Mouse (Mus musculus) intestine, embryonic 16.5 days (tissue): ENCODE data around the gene Slc4a7. TPM values are rescaled to one million over a fixed set of nuclear protein-coding genes. Genes with fewer than 3 reads are reported as not detected.
"Not testable (repeated sequence)": the region's sequence is repeated elsewhere in the genome, so short reads cannot be mapped to it uniquely, and the experiment has no call there.

Source experiments
- ATAC-seq: fragments of 200-750 bp; cut with Nextera tagmentation; 2 replicates; pipeline ENCODE4 v1.8.0; 2017; ENCODE audit warnings: moderate TSS enrichment, moderate library complexity
- H3K27ac ChIP-seq: fragments of 300-500 bp; sonication (generic); 2 replicates; pipeline ENCODE4 v1.5.1; 2014; ENCODE audit warnings: mild to moderate bottlenecking, low read length
- H3K27me3 ChIP-seq: fragments of 300-500 bp; sonication (generic); replicated peaks from 2 replicates; pipeline ENCODE4 v1.6.1; 2014; ENCODE audit warnings: low read length, control low read depth, mixed read lengths; ENCODE audit not compliant: control insufficient read depth, insufficient read depth
- H3K36me3 ChIP-seq: fragments of 300-500 bp; sonication (generic); 2 replicates; pipeline ENCODE4 v1.6.1; 2014; ENCODE audit warnings: low read length, control low read depth; ENCODE audit not compliant: control insufficient read depth, insufficient read depth
- H3K4me1 ChIP-seq: fragments of 300-500 bp; sonication (generic); 2 replicates; pipeline ENCODE4 v1.6.1; 2014; ENCODE audit warnings: low read length, control low read depth, mixed read lengths; ENCODE audit not compliant: control insufficient read depth, insufficient read depth
- H3K4me2 ChIP-seq: fragments of 300-500 bp; sonication (generic); 2 replicates; pipeline ENCODE4 v1.6.1; 2014; ENCODE audit warnings: low read depth, low read length, control low read depth
- H3K4me3 ChIP-seq: fragments of 300-500 bp; sonication (generic); 2 replicates; pipeline ENCODE4 v1.5.1; 2014; ENCODE audit warnings: mild to moderate bottlenecking, low read length
- H3K9ac ChIP-seq: fragments of 300-500 bp; sonication (generic); 2 replicates; pipeline ENCODE4 v1.6.1; 2014; ENCODE audit warnings: low read depth, low read length
- H3K9me3 ChIP-seq: fragments of 300-500 bp; sonication (generic); 2 replicates; pipeline ENCODE4 v1.6.1; 2016; ENCODE audit warnings: low read length, control low read depth; ENCODE audit not compliant: control insufficient read depth
- WGBS: fragments of 180-500 bp; shearing (Covaris S2); extraction: QIAGEN DNeasy Blood & Tissue Kit; methylation state at CpG from one replicate; pipeline ENCODE4 v1.1.7; 2014; 5-methylcytosine and 5-hydroxymethylcytosine counted together
- polyA plus RNA-seq: library from polyadenylated mRNA; unstranded; fragments of >200 nt; fragmentation: Nextera tagmentation; extraction: Ambion mirVana; gene quantifications from 2 replicates; pipeline ENCODE4 v1.2.1, GENCODE M21; 2015

Gene Slc4a7
- polyA plus RNA-seq, 1 experiment from 2014 or later = 18.6 TPM

GRCm38 (mm10) chr14:14784223-14784622 lies 82.1 kb downstream of the Slc4a7 start:
- no peak overlapping the region for H3K27ac ChIP-seq
- H3K4me2 ChIP-seq = no peak overlapping the region
- H3K9ac ChIP-seq = no peak overlapping the region
- ATAC-seq = no peak
- 93% methylated on average over 1 of the region's 1 CpGs for WGBS
- H3K4me3 ChIP-seq = no peak overlapping the region
- H3K36me3 ChIP-seq = peaks cover 12% of the 10 kb centered on the region
- H3K4me1 ChIP-seq = no peaks in the 10 kb centered on the region
- H3K9me3 ChIP-seq = no peaks in the 10 kb centered on the region
- H3K27me3 ChIP-seq = no peaks in the 10 kb centered on the region

- 93% methylated on average over 1 of the region's 1 CpGs for WGBS
- no peak overlapping the region for H3K4me3 ChIP-seq
- H3K27ac ChIP-seq = no peak overlapping the region
- ATAC-seq = no peak
- H3K4me1 ChIP-seq = no peaks in the 10 kb centered on the region
- H3K36me3 ChIP-seq = peaks cover 8% of the 10 kb centered on the region
- no peaks in the 10 kb centered on the region for H3K9me3 ChIP-seq
- no peak overlapping the region for H3K9ac ChIP-seq
- H3K4me2 ChIP-seq = no peak overlapping the region
- no peaks in the 10 kb centered on the region for H3K27me3 ChIP-seq
Observed at GRCm38 (mm10) chr14:14786979-14787378, 84.9 kb downstream of the Slc4a7 start.

GRCm38 (mm10) chr14:14789840-14790470 lies 87.9 kb downstream of the Slc4a7 start:
- WGBS = 64% methylated on average over 4 of the region's 4 CpGs
- no peak overlapping the region for H3K4me2 ChIP-seq
- no peaks in the 10 kb centered on the region for H3K4me1 ChIP-seq
- H3K9me3 ChIP-seq = no peaks in the 10 kb centered on the region
- no peak overlapping the region for H3K27ac ChIP-seq
- H3K4me3 ChIP-seq = no peak overlapping the region
- peak; percentile 74; the same call in 1 of the 2 replicates for ATAC-seq
- H3K9ac ChIP-seq = no peak overlapping the region
- H3K36me3 ChIP-seq = peaks cover 7% of the 10 kb centered on the region
- no peaks in the 10 kb centered on the region for H3K27me3 ChIP-seq

- Histone ChIP-seq H3K9ac (no peak overlapping the region), H3K4me3 (no peak overlapping the region), H3K27me3 (no peaks in the 10 kb centered on the region), H3K27ac (no peak overlapping the region), H3K36me3 (no peaks in the 10 kb centered on the region), H3K9me3 (no peaks in the 10 kb centered on the region), H3K4me1 (no peaks in the 10 kb centered on the region), H3K4me2 (no peak overlapping the region)
- ATAC-seq = no peak
- WGBS = 67% methylated on average over 5 of the region's 5 CpGs
Observed at GRCm38 (mm10) chr14:14799861-14800260, 97.8 kb downstream of the Slc4a7 start.

- Histone ChIP-seq H3K27me3 (no peaks in the 10 kb centered on the region), H3K9me3 (no peaks in the 10 kb centered on the region), H3K27ac (no peak overlapping the region), H3K9ac (no peak overlapping the region), H3K4me3 (no peak overlapping the region), H3K4me1 (no peaks in the 10 kb centered on the region), H3K36me3 (no peaks in the 10 kb centered on the region), H3K4me2 (no peak overlapping the region)
- ATAC-seq = no peak
- WGBS = 87% methylated on average over 4 of the region's 4 CpGs
Observed at GRCm38 (mm10) chr14:14800332-14800731, 98.3 kb downstream of the Slc4a7 start.

GRCm38 (mm10) chr14:14800810-14801209 lies 98.7 kb downstream of the Slc4a7 start:
- no peaks in the 10 kb centered on the region for H3K4me1 ChIP-seq
- H3K4me2 ChIP-seq = no peak overlapping the region
- H3K9ac ChIP-seq = no peak overlapping the region
- H3K36me3 ChIP-seq = no peaks in the 10 kb centered on the region
- H3K4me3 ChIP-seq = no peak overlapping the region
- H3K27ac ChIP-seq = no peak overlapping the region
- no peaks in the 10 kb centered on the region for H3K27me3 ChIP-seq
- no peak for ATAC-seq
- H3K9me3 ChIP-seq = no peaks in the 10 kb centered on the region
- 96% methylated on average over 3 of the region's 3 CpGs for WGBS

- H3K4me3 ChIP-seq, H3K36me3 ChIP-seq, H3K27me3 ChIP-seq, ATAC-seq, H3K27ac ChIP-seq, H3K9ac ChIP-seq, H3K4me2 ChIP-seq, H3K4me1 ChIP-seq, H3K9me3 ChIP-seq: not testable (repeated sequence)
- 43% methylated on average over 1 of the region's 2 CpGs for WGBS
Observed at GRCm38 (mm10) chr14:14803115-14803514, 101.0 kb downstream of the Slc4a7 start, which contains the start of gene Nek10. Gene Nek10 (plus strand): TSS chr14:14803415.

- ATAC-seq = peak; percentile 64
- Histone ChIP-seq H3K9ac (no peak overlapping the region), H3K4me1 (no peaks in the 10 kb centered on the region), H3K36me3 (no peaks in the 10 kb centered on the region), H3K4me2 (no peak overlapping the region), H3K9me3 (no peaks in the 10 kb centered on the region), H3K27me3 (no peaks in the 10 kb centered on the region), H3K4me3 (no peak overlapping the region), H3K27ac (no peak overlapping the region)
- 6% methylated on average over 10 of the region's 10 CpGs for WGBS
Observed at GRCm38 (mm10) chr14:14803921-14804517, 101.9 kb downstream of the Slc4a7 start.

GRCm38 (mm10) chr14:14804518-14805212 lies 102.6 kb downstream of the Slc4a7 start:
- no peak overlapping the region for H3K4me2 ChIP-seq
- ATAC-seq = no peak
- H3K9ac ChIP-seq = no peak overlapping the region
- H3K4me1 ChIP-seq = no peaks in the 10 kb centered on the region
- 68% methylated on average over 5 of the region's 5 CpGs for WGBS
- no peaks in the 10 kb centered on the region for H3K36me3 ChIP-seq
- no peaks in the 10 kb centered on the region for H3K9me3 ChIP-seq
- H3K27me3 ChIP-seq = no peaks in the 10 kb centered on the region
- no peak overlapping the region for H3K27ac ChIP-seq
- no peak overlapping the region for H3K4me3 ChIP-seq
